Mouse (Mus musculus) MEL (cell line): ENCODE measurements around the gene Mfap3l. TPM values are rescaled to one million over a fixed set of nuclear protein-coding genes. Genes with fewer than 3 reads are reported as not detected.

Experiments used
- DNase-seq: peaks from one replicate; pipeline ENCODE4 v3.0.0; 2011; ENCODE audit warnings: low read depth, low spot score
- H3K27ac ChIP-seq: 2 replicates; pipeline ENCODE4 v1.5.1; 2012; ENCODE audit warnings: low read depth, mild to moderate bottlenecking, control low read depth, low read length, moderate library complexity; ENCODE audit not compliant: control insufficient read depth
- H3K27me3 ChIP-seq, 2 experiments: fragments of 150-350 bp in 1 of 2; sonication (generic) in 1 of 2; 2 replicates each; pipeline ENCODE4 v1.6.1; 2012; ENCODE audit warnings: low read length in 2 of 2, mild to moderate bottlenecking in 2 of 2, improper control_type of control experiment in 1 of 2, moderate library complexity in 1 of 2; ENCODE audit not compliant: insufficient read depth in 2 of 2, control insufficient read depth in 1 of 2
- H3K36me3 ChIP-seq, 2 experiments: 2 replicates each; pipeline ENCODE4 v1.6.1; 2012 to 2014; ENCODE audit warnings: low read length in 2 of 2, improper control_type of control experiment in 1 of 2, inconsistent platforms in 1 of 2, mild to moderate bottlenecking in 1 of 2; ENCODE audit not compliant: insufficient read depth in 2 of 2, control insufficient read depth in 1 of 2
- H3K4me1 ChIP-seq, 2 experiments: fragments of 150-350 bp in 1 of 2; sonication (generic) in 1 of 2; 2 replicates each; pipeline ENCODE4 v1.6.1; 2012; ENCODE audit warnings: low read length in 2 of 2, improper control_type of control experiment in 1 of 2, mild to moderate bottlenecking in 1 of 2; ENCODE audit not compliant: insufficient read depth in 2 of 2, control insufficient read depth in 1 of 2
- H3K4me3 ChIP-seq, 2 experiments: fragments of 150-350 bp in 1 of 2; sonication (generic) in 1 of 2; 2 replicates each; pipeline ENCODE4 v1.5.1; 2012; ENCODE audit warnings: low read depth in 2 of 2, low read length in 2 of 2, mild to moderate bottlenecking in 2 of 2, moderate library complexity in 2 of 2, control low read depth in 1 of 2, improper control_type of control experiment in 1 of 2; ENCODE audit not compliant: control insufficient read depth in 1 of 2, insufficient read depth in 1 of 2
- H3K79me2 ChIP-seq: 2 replicates; pipeline ENCODE4 v1.6.1; 2012; ENCODE audit warnings: mild to moderate bottlenecking, low read length, moderate library complexity; ENCODE audit not compliant: control insufficient read depth, poor library complexity, insufficient read depth
- H3K9ac ChIP-seq: 2 replicates; pipeline ENCODE4 v1.6.1; 2012; ENCODE audit warnings: low read depth, mild to moderate bottlenecking, control low read depth, low read length, moderate library complexity; ENCODE audit not compliant: control insufficient read depth, poor library complexity, severe bottlenecking
- H3K9me3 ChIP-seq: fragments of 150-350 bp; sonication (generic); replicated peaks from 2 replicates; pipeline ENCODE4 v1.6.1; 2012; ENCODE audit warnings: mild to moderate bottlenecking, low read length, improper control_type of control experiment, moderate library complexity; ENCODE audit not compliant: insufficient read depth
- CHD2 ChIP-seq: IDR thresholded peaks from 2 replicates; pipeline ENCODE4 v1.6.1; 2011; ENCODE audit warnings: low read length, improper control_type of control experiment
- ELF1 ChIP-seq: IDR thresholded peaks from 2 replicates; pipeline ENCODE4 v1.6.1; 2014; ENCODE audit warnings: low read depth, mild to moderate bottlenecking, inconsistent platforms, low read length, improper control_type of control experiment, moderate library complexity
- EP300 ChIP-seq, 2 experiments: IDR thresholded peaks; 2 replicates each; pipeline ENCODE4 v1.6.1; 2011; ENCODE audit warnings: improper control_type of control experiment in 2 of 2, low read length in 2 of 2, low read depth in 1 of 2, mild to moderate bottlenecking in 1 of 2
- HCFC1 ChIP-seq: IDR thresholded peaks from 2 replicates; pipeline ENCODE4 v1.6.1; 2012; ENCODE audit warnings: low read depth, mild to moderate bottlenecking, inconsistent platforms, low read length, improper control_type of control experiment, moderate library complexity
- JUND ChIP-seq: IDR thresholded peaks from 2 replicates; pipeline ENCODE4 v1.6.1; 2011; ENCODE audit warnings: low read depth, mild to moderate bottlenecking, improper control_type of control experiment, low read length
- MEF2A ChIP-seq: IDR thresholded peaks from 2 replicates; pipeline ENCODE4 v1.6.1; 2014; ENCODE audit warnings: low read depth, mild to moderate bottlenecking, inconsistent platforms, low read length, improper control_type of control experiment; ENCODE audit not compliant: poor library complexity, insufficient replicate concordance, severe bottlenecking; ENCODE audit errors: extremely low read depth
- MYB ChIP-seq: IDR thresholded peaks from 2 replicates; pipeline ENCODE4 v1.6.1; 2011; ENCODE audit warnings: mild to moderate bottlenecking, low read depth, low read length, improper control_type of control experiment
- MYC ChIP-seq: IDR thresholded peaks from 2 replicates; pipeline ENCODE4 v1.6.1; 2011; ENCODE audit warnings: low read depth, mild to moderate bottlenecking, low read length, improper control_type of control experiment, moderate library complexity
- POLR2AphosphoS2 ChIP-seq: IDR thresholded peaks from 2 replicates; pipeline ENCODE4 v1.6.1; 2011; ENCODE audit warnings: low read length, improper control_type of control experiment
- POLR2AphosphoS5 ChIP-seq: IDR thresholded peaks from 2 replicates; pipeline ENCODE4 v1.6.1; 2012; ENCODE audit warnings: low read depth, borderline replicate concordance, mild to moderate bottlenecking, inconsistent platforms, low read length, moderate library complexity, mixed read lengths
- RAD21 ChIP-seq: IDR thresholded peaks from 2 replicates; pipeline ENCODE4 v1.6.1; 2011; ENCODE audit warnings: mild to moderate bottlenecking, low read depth, low read length, improper control_type of control experiment
- RCOR1 ChIP-seq: IDR thresholded peaks from 2 replicates; pipeline ENCODE4 v1.6.1; 2012; ENCODE audit warnings: low read depth, mild to moderate bottlenecking, inconsistent platforms, low read length, improper control_type of control experiment
- TAL1 ChIP-seq: IDR thresholded peaks from 2 replicates; pipeline ENCODE4 v1.6.1; 2012; ENCODE audit warnings: mild to moderate bottlenecking, inconsistent platforms, low read length, moderate library complexity, mixed read lengths
- ZNF384 ChIP-seq: IDR thresholded peaks from 2 replicates; pipeline ENCODE4 v1.6.1; 2012; ENCODE audit warnings: low read depth, mild to moderate bottlenecking, inconsistent platforms, low read length, improper control_type of control experiment
- polyA plus RNA-seq, 2 experiments: library from polyadenylated mRNA; stranded (reverse) in 1 of 2; unstranded in 1 of 2; fragments of >175 nt in 1 of 2; fragments of >200 nt in 1 of 2; gene quantifications; 2 replicates each; pipeline versions ENCODE4 v1.2.1 to v1.2.4; 2012; ENCODE audit warnings: low replicate concordance in 2 of 2, low read depth in 1 of 2; ENCODE audit not compliant: insufficient read length in 2 of 2, insufficient read depth in 1 of 2, missing spikeins in 1 of 2
- total RNA-seq: library from RNA; depleted of rRNA; stranded (reverse); fragments of 300-350 nt; gene quantifications from 2 replicates; pipeline ENCODE4 v1.2.3, GENCODE M21; 2012

Gene Mfap3l
- total and polyA plus RNA-seq, 3 experiments: not detected

DNA sequence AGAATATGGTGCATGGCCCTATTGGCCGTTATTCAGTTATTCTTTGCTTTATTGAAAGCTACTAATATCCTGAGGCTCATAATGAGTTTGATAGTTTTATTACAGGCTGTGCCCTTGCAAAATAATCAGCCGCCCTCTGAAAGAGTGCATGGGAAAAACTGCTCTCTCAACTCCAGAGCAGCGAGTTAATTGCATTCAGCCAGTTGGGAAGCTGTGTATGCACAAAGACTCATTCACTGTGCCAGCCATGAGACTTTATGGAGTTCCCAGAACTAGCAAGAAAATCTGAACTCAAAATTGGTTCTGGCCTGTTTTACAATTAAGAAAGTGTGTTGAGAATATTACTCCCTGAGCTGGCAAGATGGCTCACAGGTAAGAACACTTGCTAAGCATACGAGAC lies 12.5 kb downstream of the Mfap3l start (continued):
- TF ChIP-seq EP300 (IDR thresholded peaks at IDR 0.05; ENCODE audit: low read depth in 1 of 2, low read length in 2 of 2) (no peak), ZNF384 (no peak), HCFC1 (no peak)

DNA sequence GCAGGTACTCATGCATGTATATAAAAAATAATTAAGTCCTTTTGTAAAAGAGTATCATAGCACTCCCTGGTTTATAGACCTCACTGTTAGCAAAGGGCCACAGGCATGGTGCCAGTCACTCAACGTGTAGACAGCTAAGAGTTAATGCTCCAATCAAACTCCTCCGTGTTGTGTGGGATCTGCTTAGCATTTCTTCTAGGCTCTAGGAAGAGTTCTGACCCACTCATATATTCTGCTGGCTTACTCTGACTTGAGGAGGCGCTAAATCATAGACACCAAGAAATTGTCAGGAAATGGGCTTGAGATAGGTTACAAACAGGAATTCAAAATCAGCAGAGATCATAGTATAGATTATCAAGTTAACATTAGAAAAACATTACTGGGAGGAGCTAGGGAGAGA lies 13.3 kb downstream of the Mfap3l start:
- H3K9me3 ChIP-seq: no peaks in the 10 kb centered on the region
- no peaks in the 10 kb centered on the region for H3K27me3 ChIP-seq
- no peak overlapping the region for H3K9ac ChIP-seq
- no peaks in the 10 kb centered on the region for H3K4me1 ChIP-seq
- no peak for DNase-seq
- no peak overlapping the region for H3K27ac ChIP-seq
- TF ChIP-seq TAL1 (no peak), HCFC1 (no peak), POLR2AphosphoS2 (no peak), CHD2 (no peak), MYB (no peak)
- TF ChIP-seq, all 39 proteins: peak for 0
- H3K4me3 ChIP-seq: no peak overlapping the region
- no peaks in the 10 kb centered on the region for H3K36me3 ChIP-seq
- no peaks in the 10 kb centered on the region for H3K79me2 ChIP-seq

DNA sequence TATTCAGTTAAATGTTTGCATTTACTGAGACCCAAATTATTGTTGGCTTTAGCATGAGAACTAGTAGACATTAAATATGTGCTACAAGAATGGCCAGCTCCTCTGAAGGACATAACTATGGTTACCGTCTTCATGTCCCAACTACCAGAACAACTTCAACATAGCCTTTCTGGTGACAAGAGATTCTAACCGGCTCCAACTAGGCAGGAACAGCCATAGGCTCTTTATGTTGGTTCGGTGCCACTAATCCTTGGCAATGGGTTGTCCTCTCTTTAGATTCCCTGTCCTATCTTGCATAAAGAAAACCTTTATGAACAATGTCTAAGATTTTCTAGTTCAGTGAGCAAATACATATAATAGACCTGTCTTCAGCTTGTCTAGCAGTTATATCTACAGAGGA lies 14.7 kb downstream of the Mfap3l start:
- H3K36me3 ChIP-seq: no peaks in the 10 kb centered on the region
- H3K4me3 ChIP-seq: no peak overlapping the region
- no peak overlapping the region for H3K9ac ChIP-seq
- H3K9me3 ChIP-seq: no peaks in the 10 kb centered on the region
- DNase-seq: no peak
- TF ChIP-seq MEF2A: no peak
- no peak for TF ChIP-seq POLR2AphosphoS5
- no peak for TF ChIP-seq MYC
- no peak for TF ChIP-seq ELF1
- TF ChIP-seq RCOR1: no peak
- no peak for TF ChIP-seq CHD2
- no peak for TF ChIP-seq JUND
- no peak for TF ChIP-seq TAL1
- no peaks in the 10 kb centered on the region for H3K79me2 ChIP-seq
- no peak overlapping the region for H3K27ac ChIP-seq
- no peaks in the 10 kb centered on the region for H3K4me1 ChIP-seq
- no peaks in the 10 kb centered on the region for H3K27me3 ChIP-seq

DNA sequence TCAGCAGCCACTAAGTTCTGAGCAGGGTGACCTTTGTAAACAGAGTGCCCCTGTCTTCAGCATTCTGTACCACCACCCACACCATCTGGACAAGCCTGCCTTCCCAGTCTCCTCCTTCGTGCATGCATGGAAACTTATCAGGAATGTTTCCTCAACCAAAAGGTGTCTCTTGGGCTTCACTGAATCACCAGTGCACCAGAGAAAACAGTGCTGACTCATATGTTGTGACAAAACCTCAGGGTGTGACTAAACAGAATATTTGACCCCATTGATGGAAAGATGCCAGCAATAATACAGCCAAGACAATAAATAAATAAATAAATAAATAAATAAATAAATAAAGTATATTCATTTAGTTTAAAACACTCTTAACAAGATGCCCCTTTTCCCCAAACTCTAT lies 16.5 kb downstream of the Mfap3l start:
- H3K27me3 ChIP-seq: no peaks in the 10 kb centered on the region
- H3K36me3 ChIP-seq: no peaks in the 10 kb centered on the region
- TF ChIP-seq RAD21: no peak
- no peak overlapping the region for H3K4me3 ChIP-seq
- DNase-seq: no peak
- H3K27ac ChIP-seq: no peak overlapping the region
- no peaks in the 10 kb centered on the region for H3K4me1 ChIP-seq
- H3K9me3 ChIP-seq: no peaks in the 10 kb centered on the region
- H3K9ac ChIP-seq: no peak overlapping the region
- no peaks in the 10 kb centered on the region for H3K79me2 ChIP-seq
